22 mouse cellular contexts compared by ENCODE assay signal in the genomic region with DNA sequence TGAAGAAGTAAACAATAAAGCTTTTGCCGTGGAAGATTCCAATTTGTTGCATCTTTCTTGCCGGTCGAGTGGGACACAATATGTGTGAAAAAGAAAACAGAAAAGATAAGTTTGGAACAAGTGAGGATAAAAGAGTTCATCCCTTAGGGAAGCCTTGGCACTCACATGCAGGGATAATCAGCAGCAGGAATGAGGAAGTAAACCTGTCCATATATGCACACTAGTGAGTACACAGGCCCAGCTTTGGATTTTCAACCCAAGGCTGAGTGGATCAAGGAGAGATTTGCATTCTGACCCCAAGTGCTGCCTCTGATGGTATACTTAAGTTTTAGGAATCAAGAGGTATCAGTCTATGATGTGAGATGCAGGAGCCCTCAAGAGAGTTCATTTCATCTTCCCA.
DNase-seq lines count a peak whose midpoint lies in the region; ATAC-seq and TF ChIP-seq lines count a peak whose summit lies in the region.
"Had no signal": no experiment of that assay in that cellular context is flagged by ENCODE, and none has a peak within 500 bp of the region (broad histone marks: within the 10 kb centered on the region; RNA-seq: fewer than 3 reads in every experiment).

No protein-coding gene starts in this region.

- TF ChIP-seq EP300 in heart, adult 2 months (IDR thresholded peaks at IDR 0.05; ENCODE audit: insufficient read depth, low read depth, low read length) = no peak

- 77% methylated on average over 3 of the region's 3 CpGs for WGBS in heart, adult 2 months

- H3K36me3 ChIP-seq in heart, adult 2 months (ENCODE audit: control insufficient read depth, insufficient read depth, low read length) = no peaks in the 10 kb centered on the region
- H3K36me3 ChIP-seq: embryonic facial prominence, embryonic 13.5 days; embryonic facial prominence, embryonic 15.5 days; forebrain, embryonic 10.5 days; forebrain, embryonic 12.5 days had no signal

- no peak for TF ChIP-seq POLR2A in heart, adult 2 months (IDR thresholded peaks at IDR 0.05; ENCODE audit: insufficient read depth, low read depth, low read length)

- H3K27me3 ChIP-seq in heart, adult 2 months (ENCODE audit: control insufficient read depth, insufficient read depth, low read length) = no peaks in the 10 kb centered on the region
- H3K27me3 ChIP-seq: embryonic facial prominence, embryonic 13.5 days; embryonic facial prominence, embryonic 15.5 days; forebrain, embryonic 12.5 days had no signal

- no peaks in the 10 kb centered on the region for H3K79me2 ChIP-seq in heart, adult 2 months (replicated peaks; ENCODE audit: control insufficient read depth, insufficient read depth, low read length)

- H3K4me1 ChIP-seq in heart, adult 2 months (ENCODE audit: control insufficient read depth, insufficient read depth, low read length) = no peaks in the 10 kb centered on the region
- H3K4me1 ChIP-seq: embryonic facial prominence, embryonic 13.5 days; embryonic facial prominence, embryonic 15.5 days; forebrain, embryonic 10.5 days; forebrain, embryonic 12.5 days had no signal

- intact Hi-C loops in heart, adult 2 months (cut with DNase I) = no loop called here

- no peak for TF ChIP-seq CTCF in heart, adult 2 months (IDR thresholded peaks at IDR 0.05)

- no peak for DNase-seq in kidney, adult 8-10 months
- no peak for DNase-seq in heart, adult 2 months
- DNase-seq: adrenal gland, adult 2 months; adrenal gland, postnatal 10 days; adrenal gland, postnatal 25 days; cerebellum, adult 11 months; cerebellum, adult 18-20 months; cerebellum, adult 8-10 months; cerebellum, adult 9-11 months; cerebellum, postnatal 14 days; cerebellum, postnatal 36 days; embryo, embryonic 11 days had no signal

- ATAC-seq in granulocyte monocyte progenitor cell, adult 5-6 weeks (replicated peaks; ENCODE audit: poor library complexity, severe bottlenecking) = peak; percentile 62; the same call in 1 of the 2 replicates
- ATAC-seq in megakaryocyte, adult 5-6 weeks (ENCODE audit: poor library complexity, severe bottlenecking) = peak; percentile 59; the same call in 1 of the 2 replicates
- peak; percentile 55; the same call in 1 of the 2 replicates for ATAC-seq in neutrophil, adult 5-6 weeks (ENCODE audit: extremely low read depth, insufficient number of reproducible peaks, low FRiP score, poor library complexity, severe bottlenecking)
- ATAC-seq: forebrain, embryonic 14.5 days; forebrain, embryonic 16.5 days had no signal

- H3K9ac ChIP-seq in heart, adult 2 months (ENCODE audit: low read depth, low read length) = no peak overlapping the region
- H3K9ac ChIP-seq: embryonic facial prominence, embryonic 13.5 days; embryonic facial prominence, embryonic 15.5 days; forebrain, embryonic 12.5 days had no signal

- H3K27ac ChIP-seq in heart, adult 2 months = no peak overlapping the region
- H3K27ac ChIP-seq: embryonic facial prominence, embryonic 13.5 days; embryonic facial prominence, embryonic 15.5 days; forebrain, embryonic 10.5 days; forebrain, embryonic 12.5 days had no signal

- no peak overlapping the region for H3K4me3 ChIP-seq in heart, adult 2 months
- H3K4me3 ChIP-seq: embryonic facial prominence, embryonic 13.5 days; embryonic facial prominence, embryonic 15.5 days; erythroblast, embryonic 14.5 days; forebrain, embryonic 10.5 days; forebrain, embryonic 12.5 days had no signal
